Mouse (Mus musculus) adipocyte (in vitro differentiated cells): ENCODE measurements at regions not wholly inside any gene's neighbourhood (a gene's known extent, or its start where the extent isn't known, plus 50 kb on each side); places are given as distances from the start of the nearest gene placed in this dataset.

Source experiments
- DNase-seq: peaks from one replicate; pipeline ENCODE4 v3.0.0-alpha.2; 2016; ENCODE audit warnings: low spot score

- no peak for DNase-seq
Observed at GRCm38 (mm10) chr2:131734740-131735378, 124.7 kb downstream of the Erv3 start.

- no peak for DNase-seq
Observed at GRCm38 (mm10) chr2:131726533-131726932, 133.0 kb downstream of the Erv3 start.

GRCm38 (mm10) chr2:131721631-131722545 is 137.7 kb downstream of the Erv3 start:
- peak; percentile 86 for DNase-seq

GRCm38 (mm10) chr2:131717561-131717960 is 142.0 kb downstream of the Erv3 start:
- no peak for DNase-seq

- no peak for DNase-seq
Observed at GRCm38 (mm10) chr2:131716841-131717240, 142.7 kb downstream of the Erv3 start.

- no peak for DNase-seq
Observed at GRCm38 (mm10) chr2:131715381-131715780, 144.2 kb downstream of the Erv3 start.

GRCm38 (mm10) chr2:131711886-131712285 is 147.7 kb downstream of the Erv3 start:
- no peak for DNase-seq

- DNase-seq: no peak
Observed at GRCm38 (mm10) chr2:131706565-131706964, 144.5 kb upstream of the Adra1d start.

- no peak for DNase-seq
Observed at GRCm38 (mm10) chr2:131704406-131704805, 142.3 kb upstream of the Adra1d start.

GRCm38 (mm10) chr2:131702146-131702545 is 140.1 kb upstream of the Adra1d start:
- DNase-seq: no peak

GRCm38 (mm10) chr2:131699798-131700197 is 137.7 kb upstream of the Adra1d start:
- DNase-seq: no peak

- DNase-seq: no peak
Observed at GRCm38 (mm10) chr2:131698008-131698965, 136.2 kb upstream of the Adra1d start.

- no peak for DNase-seq
Observed at GRCm38 (mm10) chr2:131696307-131696706, 134.2 kb upstream of the Adra1d start.

- peak; percentile 36 for DNase-seq
Observed at GRCm38 (mm10) chr2:131689996-131690395, 127.9 kb upstream of the Adra1d start.

- DNase-seq: no peak
Observed at GRCm38 (mm10) chr2:131688282-131688681, 126.2 kb upstream of the Adra1d start.

- no peak for DNase-seq
Observed at GRCm38 (mm10) chr2:131687449-131687848, 125.4 kb upstream of the Adra1d start.

GRCm38 (mm10) chr2:131686748-131687147 is 124.7 kb upstream of the Adra1d start:
- peak; percentile 34 for DNase-seq

GRCm38 (mm10) chr2:131685326-131685725 is 123.2 kb upstream of the Adra1d start:
- DNase-seq: peak; percentile 35

- DNase-seq: no peak
Observed at GRCm38 (mm10) chr2:131683734-131684133, 121.7 kb upstream of the Adra1d start.

- DNase-seq: no peak
Observed at GRCm38 (mm10) chr2:131678484-131678883, 116.4 kb upstream of the Adra1d start.

GRCm38 (mm10) chr2:131676736-131677135 is 114.7 kb upstream of the Adra1d start:
- DNase-seq: peak; percentile 53

GRCm38 (mm10) chr2:131674872-131675271 is 112.8 kb upstream of the Adra1d start:
- DNase-seq: no peak
